Mouse (Mus musculus) gastrocnemius, adult 8-10 months (tissue): ENCODE measurements around the gene Zar1l. TPM values are rescaled to one million over a fixed set of nuclear protein-coding genes. Genes with fewer than 3 reads are reported as not detected.
A peak's percentile ranks its signal among the peaks of the same experiment; 100 is the strongest.
"Not testable (repeated sequence)": the region's sequence is repeated elsewhere in the genome, so short reads cannot be mapped to it uniquely, and the experiment has no call there.

ENCODE experiments used
- DNase-seq, 2 experiments: peaks; one replicate each; pipeline ENCODE4 v3.0.0; 2022; ENCODE audit warnings: low spot score in 2 of 2
- total RNA-seq, 4 experiments: library from RNA; stranded (reverse); gene quantifications; 2 replicates each; pipeline ENCODE4 v1.2.4; 2022

Gene Zar1l
- not detected for total RNA-seq

DNA sequence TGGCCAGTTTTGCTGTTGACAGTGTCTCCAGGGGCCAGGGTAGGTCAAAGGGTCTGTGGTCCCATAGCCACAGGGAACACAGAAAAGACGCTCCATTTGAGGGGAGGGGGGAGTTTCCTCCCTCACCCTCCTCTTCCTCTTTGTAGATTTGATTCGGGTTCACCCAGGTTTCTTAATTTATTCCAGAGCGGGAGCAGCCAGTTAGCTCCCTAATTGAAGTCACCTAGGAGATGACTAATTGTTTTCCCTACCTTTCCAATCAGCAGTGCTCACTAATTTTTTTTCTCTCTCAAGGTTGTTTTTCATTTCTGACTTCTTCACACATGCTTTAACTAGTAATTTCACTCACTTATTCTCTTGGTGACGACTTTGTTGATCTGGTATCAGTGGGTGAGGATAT, at the start of gene Zar1l:
Gene Zar1l, minus strand, starts transcription at position 101 of the 400 bp plus-strand sequence.
- no peak for DNase-seq

DNA sequence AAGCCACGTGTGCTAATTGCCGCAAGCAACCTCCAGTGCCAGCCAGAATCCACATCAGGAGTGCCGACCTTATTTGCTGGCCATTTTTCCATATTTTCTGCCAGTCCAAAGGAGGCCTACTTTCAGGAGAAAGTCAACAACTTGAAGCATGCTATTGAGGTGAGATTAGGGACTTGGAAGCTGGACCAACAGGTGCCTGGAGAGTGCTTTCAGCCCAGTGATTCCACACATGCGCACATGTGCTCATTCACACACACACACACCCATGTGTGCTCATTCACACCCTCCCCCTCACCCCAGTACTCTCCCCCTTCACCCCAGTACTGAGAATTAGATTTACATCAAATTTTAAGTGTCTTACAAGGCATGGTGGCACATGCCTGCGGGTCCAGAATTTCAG, 49.0 kb upstream of the Zar1l start:
- no peak for DNase-seq

DNA sequence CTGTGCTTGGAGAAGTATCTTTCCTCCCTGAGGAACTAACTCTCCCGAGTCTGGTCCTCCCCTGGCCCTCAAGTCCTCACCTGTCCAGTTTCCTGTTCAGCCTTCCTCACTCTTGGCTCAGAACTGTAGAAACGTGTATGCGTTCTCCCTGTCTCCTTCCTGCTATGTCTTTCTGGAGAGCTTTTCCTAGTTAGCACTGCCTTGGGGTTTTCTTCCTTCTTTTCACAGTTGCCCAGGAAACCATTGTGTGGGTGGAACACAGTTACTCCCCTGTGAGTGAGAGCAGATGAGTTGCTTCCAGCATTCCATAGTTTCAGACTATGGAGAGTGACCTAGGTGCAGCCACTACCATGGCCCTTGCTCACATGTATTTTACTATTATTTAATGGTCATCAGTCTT, 48.3 kb upstream of the Zar1l start:
- DNase-seq, result no peak

DNA sequence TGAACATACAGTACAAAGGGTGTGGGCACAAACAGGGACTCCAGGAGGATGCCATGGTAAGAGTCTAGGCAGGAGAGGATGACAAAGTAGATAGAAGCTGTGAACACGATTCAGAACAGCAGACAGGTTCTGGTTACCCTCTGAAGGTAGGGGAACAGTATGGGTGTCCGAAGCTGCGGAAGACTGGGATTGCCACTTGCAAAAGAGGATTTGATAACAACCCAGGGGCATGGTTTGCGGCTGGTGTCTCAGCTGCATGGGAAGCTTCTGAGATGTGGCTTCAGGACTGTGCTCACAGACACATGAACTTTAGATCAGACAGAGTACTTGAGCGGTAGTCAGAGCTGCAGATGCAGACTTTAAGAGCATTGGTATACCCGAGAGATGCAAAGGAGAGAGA, 46.5 kb upstream of the Zar1l start:
- DNase-seq, result no peak

DNA sequence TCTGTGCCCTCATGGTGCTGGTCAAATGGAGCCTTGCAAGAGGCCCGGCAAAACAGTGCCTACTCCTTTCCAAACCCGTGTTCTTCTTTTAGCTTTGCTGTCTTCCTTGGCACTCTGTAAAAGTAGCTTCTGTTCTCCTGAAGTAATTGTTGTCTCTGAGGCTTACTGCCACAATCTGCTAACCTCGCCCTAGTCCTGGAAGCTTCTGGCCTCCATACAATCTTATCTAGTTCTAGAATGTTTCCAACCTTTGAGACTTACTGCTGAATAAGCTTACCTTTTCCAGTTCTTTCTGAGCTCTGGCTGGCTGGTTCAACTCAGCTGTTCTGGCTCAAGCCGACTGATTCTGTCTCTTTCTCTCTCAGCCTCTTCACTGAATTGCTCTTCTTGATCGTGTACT, 43.8 kb upstream of the Zar1l start:
- no peak for DNase-seq

DNA sequence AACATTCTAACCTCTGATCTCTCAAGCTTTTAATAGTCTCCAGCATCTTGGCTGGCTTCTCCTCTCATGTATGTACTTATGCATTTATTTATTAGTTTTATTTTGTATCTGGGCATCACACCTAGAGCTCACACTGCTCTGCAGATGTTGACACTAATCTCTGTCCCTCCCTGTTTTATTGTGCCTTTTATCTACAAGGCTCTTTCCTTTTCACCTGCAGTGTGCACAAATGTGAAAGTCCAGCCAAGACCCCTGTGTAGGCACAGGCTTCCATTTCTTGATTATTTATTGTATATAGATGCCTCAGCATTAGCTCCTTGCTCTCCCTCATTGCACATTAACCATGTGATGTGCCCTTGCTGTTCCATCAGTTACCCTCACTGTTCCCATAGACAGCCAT, 43.4 kb upstream of the Zar1l start:
- no peak for DNase-seq

DNA sequence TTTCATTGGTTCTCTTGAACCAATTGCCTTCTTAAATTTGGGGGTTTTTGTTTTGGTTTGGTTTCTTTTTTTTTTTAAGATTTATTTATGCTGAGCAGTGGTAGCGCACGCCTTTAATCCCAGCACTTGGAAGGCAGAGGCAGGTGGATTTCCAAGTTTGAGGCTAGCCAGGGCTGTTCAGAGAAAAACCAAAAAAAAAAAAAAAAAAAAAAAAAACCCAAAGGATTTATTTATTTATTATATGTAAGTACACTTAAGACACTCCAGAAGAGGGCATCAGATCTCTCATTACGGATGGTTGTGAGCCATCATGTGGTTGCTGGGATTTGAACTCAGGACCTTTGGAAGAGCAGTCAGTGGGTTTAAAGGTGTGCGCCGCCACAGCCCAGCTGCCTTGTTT, 42.9 kb upstream of the Zar1l start:
- DNase-seq, result no peak

DNA sequence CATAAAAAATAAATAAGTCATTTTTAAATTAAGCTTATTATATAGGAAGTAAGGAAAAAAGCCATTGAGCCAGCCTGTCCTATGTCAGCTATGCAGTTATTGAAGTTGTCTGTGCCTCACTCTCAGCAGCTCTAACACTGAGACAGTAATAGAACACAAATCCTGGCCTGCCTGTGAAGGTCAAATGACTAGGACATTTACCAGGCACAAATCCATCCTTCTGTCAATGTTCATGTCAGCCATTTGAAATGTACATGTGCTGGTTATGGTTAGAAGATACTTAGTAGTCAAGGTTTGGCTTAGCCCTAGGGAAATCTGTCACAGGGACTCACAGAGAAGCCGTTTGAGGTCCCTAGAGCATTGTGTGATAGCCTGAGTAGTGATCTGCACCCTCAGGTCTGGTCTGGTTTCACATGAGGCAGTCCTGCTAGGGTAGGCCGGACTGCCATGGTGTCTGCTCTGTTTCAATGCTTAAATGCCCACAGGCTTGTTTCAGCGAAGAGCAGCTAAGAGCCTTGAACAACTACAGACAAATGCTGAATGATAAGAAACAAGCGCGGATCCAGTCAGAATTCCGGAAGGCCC, 41.6 kb upstream of the Zar1l start:
- DNase-seq, result no peak

DNA sequence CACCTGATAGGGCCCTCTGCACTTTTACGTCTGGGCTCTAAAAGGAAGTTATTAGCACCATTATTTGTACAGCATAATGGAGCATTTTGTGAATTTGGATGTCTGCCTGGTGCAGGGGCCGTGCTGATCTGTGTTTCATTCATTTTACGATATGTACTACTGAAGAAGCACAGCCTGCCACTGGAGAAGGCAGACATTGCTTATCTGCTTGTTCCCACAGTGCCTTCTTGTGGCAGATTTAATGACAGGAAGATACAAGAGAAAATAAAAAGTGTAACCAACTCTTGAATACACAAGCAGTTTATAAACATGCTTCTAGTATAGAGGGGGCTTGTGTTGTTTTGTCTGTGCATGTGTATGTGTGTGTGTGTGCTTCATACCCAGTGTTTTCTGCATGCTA, 33.7 kb upstream of the Zar1l start:
- no peak for DNase-seq

DNA sequence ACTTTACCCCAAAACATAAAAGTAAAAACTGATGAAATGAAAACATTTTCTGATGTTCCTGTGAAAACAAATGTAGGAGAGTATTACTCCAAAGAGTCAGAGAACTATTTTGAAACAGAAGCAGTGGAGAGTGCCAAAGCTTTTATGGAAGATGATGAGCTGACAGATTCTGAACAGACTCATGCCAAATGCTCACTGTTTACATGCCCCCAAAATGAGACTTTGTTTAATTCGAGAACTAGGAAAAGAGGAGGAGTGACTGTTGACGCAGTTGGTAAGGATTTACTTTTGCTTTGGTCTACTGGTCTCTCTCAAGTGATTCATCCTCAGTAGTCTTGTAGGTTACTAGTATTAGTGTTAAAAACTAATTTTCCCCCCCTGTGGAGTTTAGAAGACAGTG, 25.2 kb upstream of the Zar1l start:
- no peak for DNase-seq

DNA sequence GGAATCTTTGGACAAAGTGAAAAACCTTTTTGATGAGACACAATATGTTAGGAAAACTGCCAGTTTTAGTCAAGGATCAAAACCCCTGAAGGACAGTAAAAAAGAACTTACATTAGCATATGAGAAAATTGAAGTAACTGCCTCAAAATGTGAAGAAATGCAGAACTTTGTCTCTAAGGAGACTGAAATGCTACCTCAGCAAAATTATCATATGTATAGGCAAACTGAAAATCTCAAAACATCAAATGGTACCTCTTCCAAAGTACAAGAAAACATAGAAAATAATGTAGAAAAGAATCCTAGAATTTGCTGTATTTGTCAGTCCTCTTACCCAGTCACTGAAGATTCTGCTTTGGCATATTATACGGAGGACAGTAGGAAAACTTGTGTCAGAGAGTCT, 23.3 kb upstream of the Zar1l start:
- DNase-seq, result no peak

DNA sequence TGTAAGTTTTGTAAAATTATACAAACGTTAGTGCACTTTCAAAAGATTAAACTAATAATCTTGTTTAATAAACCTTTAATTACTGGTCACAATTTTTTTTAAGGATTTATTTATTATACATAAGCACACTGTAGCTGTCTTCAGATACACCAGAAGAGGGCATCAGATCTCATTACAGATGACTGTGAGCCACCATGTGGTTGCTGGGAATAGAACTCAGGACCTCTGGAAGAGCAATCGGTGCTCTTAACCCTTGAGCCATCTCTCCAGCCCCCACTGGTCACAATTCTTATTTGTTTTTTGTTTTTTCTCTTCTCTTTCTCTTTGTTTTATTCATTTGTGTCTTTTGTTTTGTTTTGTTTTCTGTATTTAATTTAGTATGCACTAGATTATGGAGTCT, 7.3 kb upstream of the Zar1l start:
- no peak for DNase-seq

DNA sequence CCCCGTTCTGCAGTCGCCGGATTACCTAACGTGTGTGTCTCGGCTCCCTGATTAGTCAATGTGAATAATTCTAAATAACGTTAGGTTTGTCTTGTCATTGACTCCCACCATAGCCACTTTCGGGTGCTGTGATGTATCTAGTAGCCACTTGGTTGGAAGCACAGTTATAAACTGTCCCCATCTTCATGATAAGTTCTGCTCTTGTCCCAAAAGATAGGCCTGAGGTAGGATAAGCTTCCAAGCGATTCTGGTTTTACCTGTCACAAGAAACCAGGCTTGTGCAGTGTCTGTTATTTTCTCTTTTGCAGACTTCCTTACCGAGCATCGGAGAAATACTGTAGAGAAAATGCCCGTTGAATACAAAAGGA, 4.9 kb upstream of the Zar1l start:
- no peak for DNase-seq

DNA sequence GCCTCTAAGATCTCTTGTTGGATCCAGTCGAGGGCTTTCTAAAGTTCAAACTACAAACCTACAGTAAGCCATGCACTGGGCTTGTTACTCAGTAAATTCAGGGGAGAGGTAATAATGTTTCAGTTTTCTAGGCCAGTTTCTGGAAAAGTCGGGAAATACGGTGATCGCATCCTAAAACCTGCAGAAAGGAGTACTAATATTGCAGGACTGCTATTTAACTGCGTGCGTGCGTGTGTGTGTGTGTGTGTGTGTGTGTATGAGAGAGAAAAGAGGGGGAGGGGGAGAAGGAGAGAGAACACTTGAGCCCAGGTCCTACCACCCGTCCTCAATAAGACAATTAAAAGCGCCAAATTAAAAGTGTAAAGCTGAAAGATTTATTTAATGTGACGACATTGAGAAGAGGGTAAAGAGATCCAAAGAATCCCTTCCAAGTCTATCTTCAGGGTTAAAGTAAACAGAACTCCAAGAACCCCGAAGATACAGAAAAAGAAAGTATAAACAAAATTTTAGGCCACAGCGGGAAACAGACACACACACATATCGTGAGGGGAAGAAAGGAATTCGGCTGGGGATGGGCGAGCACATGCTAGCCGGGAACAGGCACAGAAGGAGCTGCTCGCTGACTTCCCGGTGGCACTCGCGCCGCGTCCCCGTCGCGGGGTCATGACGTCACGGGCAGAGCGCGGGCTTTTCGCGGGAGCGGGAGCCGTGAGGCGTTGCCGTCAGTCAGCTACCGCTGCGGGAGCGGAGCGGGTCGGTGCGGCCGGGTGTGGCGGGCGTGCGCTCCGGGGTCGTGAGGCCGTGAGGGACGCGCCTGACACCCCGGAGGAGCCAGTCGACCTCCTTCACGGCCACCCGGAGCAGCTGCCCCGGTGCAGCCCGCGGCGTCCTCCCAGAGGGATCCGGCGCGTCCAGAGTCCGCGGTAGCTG, 4.2 kb upstream of the Zar1l start, which contains the start of gene Brca2:
Gene Brca2, plus strand, starts transcription at position 694 of the 930 bp plus-strand sequence.
- DNase-seq, result peak; percentile 64 to 73

DNA sequence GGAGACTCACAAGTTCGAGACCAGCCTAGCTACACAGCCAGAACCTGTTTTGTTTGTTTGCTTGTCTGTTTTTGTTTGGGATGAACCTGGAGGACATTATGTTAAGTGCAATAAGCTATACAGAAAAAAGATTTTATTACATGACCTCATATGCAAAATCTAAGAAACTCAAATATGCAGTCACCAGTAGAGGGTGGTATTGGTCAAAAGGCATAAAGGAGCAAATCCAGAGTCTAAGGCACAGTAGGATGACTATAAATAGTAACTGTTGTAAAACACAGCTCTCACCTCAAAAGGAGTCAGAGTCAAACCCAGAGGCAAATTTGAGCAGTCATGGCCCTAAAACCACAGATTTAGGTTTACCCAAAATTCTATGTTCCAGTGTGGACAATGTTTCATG, 1.6 kb upstream of the Zar1l start:
- DNase-seq, result no peak

DNA sequence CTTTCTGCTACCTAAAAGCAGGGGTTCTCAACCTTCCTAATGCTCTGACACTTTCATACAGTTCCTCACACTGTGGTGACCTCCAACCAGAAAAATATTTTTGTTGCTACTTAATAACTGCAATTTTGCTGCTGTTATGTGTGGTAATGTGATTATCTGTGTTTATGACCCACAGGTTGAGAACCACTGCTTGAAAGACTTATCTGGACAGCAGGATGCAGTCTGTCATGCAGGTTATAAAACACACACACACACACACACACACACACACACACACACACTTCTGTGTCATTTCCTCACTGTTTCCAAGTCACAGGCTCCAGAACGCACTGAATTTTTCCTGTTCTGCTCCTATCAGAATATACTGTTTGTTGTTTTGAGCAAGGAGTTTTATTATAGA, 3.9 kb downstream of the Zar1l start:
- no peak for DNase-seq

DNA sequence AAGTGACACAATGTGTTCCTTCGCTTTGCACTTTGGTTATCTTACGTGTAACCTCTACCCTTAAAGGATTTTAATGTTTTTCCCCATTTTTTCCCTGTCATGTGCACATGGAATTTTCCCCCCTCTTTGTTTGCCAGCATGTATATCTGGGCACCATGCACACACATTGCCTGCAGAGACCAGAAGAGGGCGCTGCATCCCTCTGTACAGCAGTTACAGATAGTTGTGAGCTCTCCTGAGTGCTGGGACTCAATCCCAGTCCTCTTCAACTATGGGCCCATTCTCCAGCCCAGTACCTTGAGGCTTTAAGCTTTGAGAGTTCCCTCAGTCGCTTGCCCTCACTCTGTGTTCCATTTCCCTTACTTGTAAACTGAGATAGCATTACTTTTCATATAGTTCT, 4.7 kb downstream of the Zar1l start:
- no peak for DNase-seq

DNA sequence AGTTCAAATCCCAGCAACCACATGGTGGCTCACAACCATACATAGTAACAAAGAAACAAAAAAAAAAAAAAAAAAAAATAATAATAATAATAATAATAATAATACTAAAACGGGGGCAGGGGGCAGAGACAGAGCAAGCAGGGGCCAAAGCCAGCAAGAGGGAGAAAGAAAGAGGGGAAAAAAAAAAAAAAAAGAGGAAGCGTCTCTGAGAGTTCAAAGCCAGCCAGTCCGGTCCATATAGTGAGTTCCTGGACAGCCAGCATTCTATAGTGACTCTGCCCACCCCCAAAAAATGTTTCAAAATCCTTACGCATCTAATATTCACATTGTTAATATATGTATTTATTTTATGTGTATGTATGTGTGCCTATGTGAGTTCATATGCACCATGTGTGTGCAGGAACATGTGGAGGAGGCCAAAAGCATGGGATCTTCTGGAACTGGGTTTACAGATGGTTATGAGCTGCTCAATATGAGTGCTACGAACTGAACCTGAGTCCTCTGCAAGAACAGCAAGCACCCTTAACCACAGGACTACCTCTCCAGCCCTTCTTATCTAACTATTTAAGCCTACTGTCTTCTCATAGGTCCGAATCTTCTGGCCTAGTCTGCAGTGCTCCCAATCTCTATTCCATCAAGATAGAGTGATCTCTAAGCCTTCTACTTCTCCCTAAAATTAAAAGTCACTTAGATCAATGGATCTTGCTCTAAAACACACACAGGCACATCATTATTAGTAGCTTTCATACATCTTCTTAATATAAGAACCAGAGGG, 7.3 kb downstream of the Zar1l start:
- no peak for DNase-seq

DNA sequence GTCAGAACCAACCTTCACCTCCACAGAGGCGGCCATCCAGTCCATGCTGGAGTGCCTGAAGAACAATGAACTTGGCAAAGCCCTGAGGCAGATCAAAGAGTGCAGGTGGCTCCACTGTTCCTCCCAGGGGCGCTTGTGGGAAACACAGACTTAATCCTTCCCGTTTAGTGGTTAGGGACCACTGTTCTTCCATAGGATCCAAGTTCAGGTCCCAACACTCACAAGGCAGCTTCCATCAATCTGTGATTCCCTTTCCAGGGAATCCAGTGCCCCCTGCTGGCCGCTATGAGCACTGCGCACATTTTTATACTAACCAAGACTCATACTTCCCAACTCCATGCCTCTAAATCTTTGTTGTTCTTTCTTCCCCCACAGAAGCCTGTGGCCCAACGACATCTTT, 22.2 kb downstream of the Zar1l start:
- DNase-seq, result peak in 1 of 2 experiments; percentile 9

DNA sequence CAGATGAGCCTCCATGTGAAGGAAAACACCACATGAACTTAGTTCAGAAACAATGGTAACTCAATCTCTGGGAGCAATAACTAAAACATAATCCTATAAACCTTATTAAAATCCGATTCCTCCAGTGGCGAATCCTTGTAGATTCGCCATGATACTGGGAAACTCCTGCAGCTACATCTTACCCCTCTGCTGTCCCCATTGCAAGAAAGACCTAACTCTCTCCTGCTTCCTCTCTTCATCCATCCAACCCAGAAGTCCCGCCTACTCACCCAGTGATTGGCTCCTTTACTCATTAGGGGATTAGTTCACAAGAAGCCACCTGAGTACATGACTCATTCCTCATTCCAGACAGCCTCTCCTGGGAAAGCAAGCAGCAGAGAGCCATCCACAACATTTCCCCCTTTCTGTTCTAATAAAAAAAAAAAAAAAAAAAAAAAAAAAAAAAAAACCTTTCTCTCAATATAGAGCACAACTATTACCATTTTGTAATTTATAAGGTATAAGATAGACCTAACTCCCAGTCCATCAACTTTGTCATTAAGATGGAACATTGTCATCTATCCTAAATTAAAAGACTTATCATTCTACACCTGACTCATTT, 26.3 kb downstream of the Zar1l start:
- DNase-seq, result not testable (repeated sequence)

DNA sequence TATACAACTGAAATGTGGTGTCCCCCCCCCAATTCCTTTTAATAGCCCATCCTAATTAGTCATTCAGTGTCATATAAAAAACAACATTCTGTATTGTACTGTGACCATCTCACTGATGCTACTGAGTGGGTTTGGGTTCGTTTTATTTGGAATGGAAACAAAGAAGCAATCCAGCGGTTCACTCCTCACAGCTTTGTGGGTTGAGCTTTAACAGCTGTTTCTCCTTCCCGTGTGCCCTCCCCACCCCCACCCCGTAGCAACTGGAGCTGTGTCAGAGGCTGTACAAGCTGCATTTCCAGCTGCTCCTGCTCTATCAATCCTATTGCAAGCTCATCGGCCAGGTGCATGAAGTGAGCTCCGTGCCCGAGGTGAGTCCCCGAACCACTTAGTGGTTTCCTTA, 27.1 kb downstream of the Zar1l start:
- DNase-seq, result no peak

DNA sequence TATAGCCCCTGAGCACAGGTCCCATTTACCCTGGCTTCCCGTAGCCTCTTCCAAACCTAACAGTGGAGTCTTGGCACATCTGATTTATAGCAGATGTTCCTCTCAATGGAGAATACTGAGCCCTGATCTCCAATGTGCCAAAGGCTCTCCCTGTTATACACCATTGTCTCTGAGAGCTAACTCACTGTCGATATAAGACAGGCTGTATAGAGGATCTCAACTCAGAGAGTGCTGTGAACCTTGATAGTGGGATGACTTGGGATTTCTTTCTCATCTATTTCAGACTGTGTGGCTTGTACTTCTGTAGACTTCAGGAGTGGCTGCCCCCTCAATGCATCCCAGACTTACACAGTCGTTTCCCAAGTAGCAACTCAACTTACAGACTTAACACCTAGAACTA, 27.7 kb downstream of the Zar1l start:
- DNase-seq, result no peak
